16 mouse cellular contexts compared by ENCODE assay signal in the genomic region with DNA sequence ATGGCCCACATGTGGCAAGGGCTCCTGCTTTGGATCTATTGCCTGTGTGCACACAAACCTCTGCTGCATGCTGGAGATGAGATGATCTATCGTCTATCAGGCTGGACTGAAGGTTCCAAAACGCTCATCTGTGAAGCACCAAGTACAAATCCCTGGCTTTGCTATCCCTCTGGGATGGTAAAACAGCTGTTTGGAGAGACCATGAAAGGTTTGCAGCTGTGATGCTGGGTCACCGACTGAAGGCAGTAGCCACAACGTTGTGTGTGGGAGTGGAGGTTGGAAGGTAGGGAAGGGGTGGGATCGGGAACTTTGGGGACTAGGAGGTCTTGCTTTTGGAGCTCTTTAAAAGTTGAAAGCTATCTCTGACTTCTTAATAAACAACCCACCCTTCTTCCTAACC.
"Had no signal": no experiment of that assay in that cellular context is flagged by ENCODE, and none has a peak within 500 bp of the region (broad histone marks: within the 10 kb centered on the region; RNA-seq: fewer than 3 reads in every experiment).

No protein-coding gene starts in this region.

- DNase-seq: retina, postnatal 1 day; right cerebral cortex, adult 18-20 months; right cerebral cortex, postnatal 14 days; right cerebral cortex, postnatal 25 days; right cerebral cortex, postnatal 4 days; spleen, adult 18-20 months; thymus, adult 18-20 months; thymus, adult 2 months; thymus, postnatal 14 days; thymus, postnatal 25 days; thymus, postnatal 36 days; thymus, postnatal 4 days had no signal

- H3K36me3 ChIP-seq: neural tube, embryonic 13.5 days; neural tube, embryonic 15.5 days; stomach, embryonic 15.5 days had no signal

- H3K4me2 ChIP-seq: neural tube, embryonic 13.5 days; neural tube, embryonic 15.5 days; stomach, embryonic 15.5 days had no signal

- H3K9me3 ChIP-seq: neural tube, embryonic 13.5 days; neural tube, embryonic 15.5 days; stomach, embryonic 15.5 days had no signal

- H3K27me3 ChIP-seq: neural tube, embryonic 13.5 days; neural tube, embryonic 15.5 days; stomach, embryonic 15.5 days had no signal

- H3K9ac ChIP-seq: neural tube, embryonic 13.5 days; neural tube, embryonic 15.5 days; stomach, embryonic 15.5 days had no signal

- H3K4me3 ChIP-seq: neural tube, embryonic 13.5 days; neural tube, embryonic 15.5 days; stomach, embryonic 15.5 days had no signal

- H3K27ac ChIP-seq: neural tube, embryonic 13.5 days; neural tube, embryonic 15.5 days; stomach, embryonic 15.5 days; stomach, postnatal 0 days had no signal
